Mouse (Mus musculus): ENCODE measurements around the gene Mpp3.

GRCm38 (mm10) chr11:101957476-101957875 is 70.8 kb downstream of the Mpp3 start:
- TF ChIP-seq CTCF (IDR thresholded peaks at IDR 0.05; ENCODE audit: insufficient read depth, low read depth, low read length) (no peak), POLR2A (IDR thresholded peaks at IDR 0.05; ENCODE audit: insufficient read depth, low read depth, low read length) (no peak)

Measured in olfactory bulb, adult 2 months (tissue).